Mouse (Mus musculus) brown adipose tissue, adult 24 weeks (tissue): Measurements from ENCODE around the gene Limch1. TPM values are rescaled to one million over a fixed set of nuclear protein-coding genes. Genes with fewer than 3 reads are reported as not detected.

ENCODE experiments used
- H3K27ac ChIP-seq: fragments of 200-500 bp; replicated peaks from 2 replicates; pipeline ENCODE4 v1.5.1; 2012; ENCODE audit warnings: low read depth, mild to moderate bottlenecking, low read length
- H3K4me1 ChIP-seq: fragments of 200-500 bp; 2 replicates; pipeline ENCODE4 v1.6.1; 2012; ENCODE audit warnings: low read length, mixed read lengths; ENCODE audit not compliant: control insufficient read depth, insufficient read depth, insufficient read length
- H3K4me3 ChIP-seq: fragments of 200-500 bp; 2 replicates; pipeline ENCODE4 v1.5.1; 2012; ENCODE audit warnings: low read depth, mild to moderate bottlenecking, low read length, moderate library complexity; ENCODE audit not compliant: insufficient read depth
- polyA plus RNA-seq: library from polyadenylated mRNA; stranded (reverse); fragments of >200 nt; gene quantifications from 2 replicates; pipeline ENCODE4 v1.2.4, GENCODE M21; 2012; ENCODE audit not compliant: missing spikeins, insufficient read depth, insufficient read length

Gene Limch1
- polyA plus RNA-seq, 1 experiment: 15.4 TPM

DNA sequence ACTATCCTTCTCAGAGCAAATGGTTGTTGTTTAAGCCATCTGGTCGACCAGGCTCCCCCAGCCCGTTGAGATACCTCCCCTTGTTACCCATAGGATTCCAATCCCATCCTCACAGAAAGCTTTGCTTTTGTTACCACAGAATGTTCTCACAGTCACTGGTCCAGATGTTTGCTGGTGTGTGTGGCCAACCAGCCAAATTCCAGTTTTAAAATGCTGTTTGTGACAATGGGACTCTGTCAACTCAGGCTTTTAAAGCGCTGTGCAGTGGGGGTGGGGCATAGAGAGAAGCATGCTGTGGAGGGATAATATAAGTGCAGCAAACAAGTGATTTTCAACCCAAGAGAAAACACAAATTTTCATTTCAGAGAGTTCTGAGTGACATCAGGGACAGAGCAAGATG lies 43.4 kb downstream of the Limch1 start:
- no peak overlapping the region for H3K27ac ChIP-seq
- no peak overlapping the region for H3K4me3 ChIP-seq
- H3K4me1 ChIP-seq: peaks cover 5% of the 10 kb centered on the region

DNA sequence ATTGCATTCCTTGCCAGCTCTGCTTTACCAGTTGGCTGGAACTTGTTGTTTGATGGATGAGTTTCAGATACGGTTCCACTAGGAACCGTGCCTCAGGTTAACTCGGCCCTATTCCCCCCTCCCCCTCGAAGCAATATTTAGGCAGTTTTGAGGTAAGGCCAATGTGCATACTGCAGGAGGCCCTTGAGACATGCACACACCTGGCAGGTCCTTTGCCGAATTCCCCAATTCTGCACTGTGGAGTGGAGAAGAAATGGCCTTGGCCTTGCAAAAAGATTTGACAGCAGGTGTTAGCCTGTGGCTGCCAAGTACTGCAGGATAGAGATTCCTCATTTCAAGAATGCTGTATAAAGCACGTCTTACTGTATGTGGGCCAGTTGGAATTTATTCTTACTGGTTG lies 45.5 kb downstream of the Limch1 start:
- no peak overlapping the region for H3K4me3 ChIP-seq
- H3K4me1 ChIP-seq: peaks cover 5% of the 10 kb centered on the region
- no peak overlapping the region for H3K27ac ChIP-seq

DNA sequence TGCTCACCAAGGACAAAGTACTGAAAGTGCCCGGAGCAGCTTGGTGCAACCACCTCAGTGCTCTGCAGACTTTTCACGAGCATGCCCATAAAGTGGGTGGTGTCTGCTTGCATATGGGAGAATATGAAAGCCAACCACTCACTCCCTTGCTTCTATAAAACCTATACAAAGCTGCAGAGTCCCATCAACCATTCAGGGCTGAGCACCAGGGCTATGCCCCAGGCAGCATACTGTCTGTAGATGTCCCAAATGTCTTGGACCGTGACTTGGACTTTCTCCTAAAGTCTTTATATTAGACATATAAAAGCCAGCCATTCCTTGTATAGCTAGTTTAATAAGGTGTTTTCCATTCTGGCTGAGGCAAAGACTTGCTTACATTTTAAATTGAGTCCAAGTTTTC lies 47.6 kb downstream of the Limch1 start:
- no peak overlapping the region for H3K27ac ChIP-seq
- no peak overlapping the region for H3K4me3 ChIP-seq
- H3K4me1 ChIP-seq: peaks cover 17% of the 10 kb centered on the region

DNA sequence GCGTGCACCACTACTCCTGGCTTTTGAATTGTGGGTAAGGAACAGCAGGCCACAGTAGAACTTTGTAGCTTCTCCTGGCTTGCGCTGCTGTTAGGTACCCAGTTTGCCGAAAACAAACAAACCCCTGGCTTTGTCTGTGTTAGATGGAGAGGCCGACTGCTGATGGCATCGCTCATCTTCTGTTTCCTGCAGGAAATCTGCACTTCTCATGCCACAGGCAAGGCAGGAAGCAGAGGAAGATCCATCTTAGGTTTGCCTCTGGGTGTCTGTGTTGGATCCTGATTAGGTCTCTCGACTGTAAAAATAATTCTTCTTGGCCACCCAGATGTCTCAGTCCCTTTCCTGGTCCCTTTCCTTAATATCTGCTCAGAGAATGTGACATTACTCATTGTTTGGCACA lies 51.7 kb downstream of the Limch1 start:
- Histone ChIP-seq H3K27ac (no peak overlapping the region), H3K4me3 (no peak overlapping the region), H3K4me1 (peaks cover 34% of the 10 kb centered on the region)

DNA sequence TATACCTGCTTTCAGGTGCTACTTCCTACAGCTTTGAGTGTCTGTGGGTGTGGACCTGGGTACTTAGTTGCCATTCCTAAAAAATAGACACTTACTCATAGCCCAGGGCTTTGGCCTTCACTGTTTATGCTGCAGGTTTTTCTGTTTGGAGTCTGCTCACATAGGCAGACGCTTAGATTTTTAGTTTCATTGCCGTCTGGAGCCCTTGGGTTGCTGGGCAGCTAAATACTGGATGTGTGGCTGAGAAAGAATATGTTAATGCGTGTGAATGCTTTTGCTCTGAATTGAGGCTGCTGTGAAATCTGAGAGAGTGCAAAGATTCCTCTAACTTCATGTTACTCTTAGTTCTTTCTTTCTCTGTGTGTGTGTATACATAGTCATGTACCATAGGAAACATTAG lies 52.5 kb downstream of the Limch1 start:
- Histone ChIP-seq H3K4me3 (no peak overlapping the region), H3K4me1 (peaks cover 32% of the 10 kb centered on the region), H3K27ac (no peak overlapping the region)

DNA sequence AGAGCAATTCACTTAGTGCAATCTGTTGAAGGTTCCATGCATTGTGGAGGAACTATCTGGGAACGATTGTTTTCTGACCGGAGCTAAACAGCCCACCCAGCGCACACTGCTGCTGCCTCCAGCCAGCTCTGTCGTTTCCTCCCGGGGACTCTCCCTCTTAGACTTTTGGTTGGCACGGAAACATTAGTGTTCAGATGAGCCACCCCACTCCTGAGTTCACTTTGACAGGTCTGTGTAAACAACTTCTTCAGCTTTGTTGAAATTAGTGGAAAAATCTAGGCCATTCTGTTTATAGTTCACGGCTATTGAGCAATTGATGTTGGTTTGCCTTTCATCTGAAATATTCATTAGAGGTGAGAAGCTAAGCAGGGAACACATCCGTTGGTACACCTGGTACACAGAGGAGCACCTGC lies 53.0 kb downstream of the Limch1 start:
- peaks cover 32% of the 10 kb centered on the region for H3K4me1 ChIP-seq
- 0 out of 2 replicates have a peak overlapping the region, but pooled peaks have one; percentile 33 for H3K27ac ChIP-seq
- no peak overlapping the region for H3K4me3 ChIP-seq

DNA sequence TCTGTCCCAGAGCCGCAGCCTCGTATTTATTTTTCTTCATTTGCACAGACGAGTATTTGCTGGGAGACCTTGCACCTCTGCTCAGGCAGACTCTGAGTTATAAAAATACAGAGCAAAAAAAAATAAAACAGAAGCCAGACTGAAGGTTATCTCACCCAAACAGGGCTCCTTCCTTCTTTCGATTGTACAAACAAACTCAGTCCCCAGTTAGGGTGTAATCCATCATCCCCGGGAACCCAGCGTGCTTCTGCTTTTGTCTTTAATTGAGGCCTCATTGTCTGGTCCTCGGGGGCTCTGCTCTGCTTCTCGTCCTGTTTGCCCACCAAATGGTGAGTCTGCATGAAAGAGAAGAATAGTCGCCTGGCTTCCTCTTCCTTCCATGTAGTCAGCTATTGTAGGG lies 54.6 kb downstream of the Limch1 start:
- Histone ChIP-seq H3K27ac (no peak overlapping the region), H3K4me1 (peaks cover 32% of the 10 kb centered on the region), H3K4me3 (no peak overlapping the region)

DNA sequence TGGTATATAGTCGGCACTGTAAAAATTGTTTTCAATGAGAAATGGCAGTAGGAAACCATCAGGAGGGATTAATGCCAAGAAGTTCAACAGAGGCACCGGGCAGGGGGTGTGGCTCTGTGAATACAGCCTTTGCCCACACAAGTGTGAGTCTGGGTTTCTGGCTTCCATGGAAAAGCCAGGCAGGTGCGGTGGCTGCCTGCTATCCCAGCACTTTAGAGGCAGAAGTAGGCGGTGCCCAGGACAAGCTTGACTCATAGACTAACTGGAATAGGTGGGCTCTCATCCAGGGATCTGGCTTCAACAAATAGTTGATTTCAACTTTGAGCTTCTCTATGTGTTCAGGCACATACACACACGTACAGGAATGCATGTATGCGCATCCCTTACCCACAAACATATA lies 55.4 kb downstream of the Limch1 start:
- no peak overlapping the region for H3K27ac ChIP-seq
- no peak overlapping the region for H3K4me3 ChIP-seq
- peaks cover 35% of the 10 kb centered on the region for H3K4me1 ChIP-seq

DNA sequence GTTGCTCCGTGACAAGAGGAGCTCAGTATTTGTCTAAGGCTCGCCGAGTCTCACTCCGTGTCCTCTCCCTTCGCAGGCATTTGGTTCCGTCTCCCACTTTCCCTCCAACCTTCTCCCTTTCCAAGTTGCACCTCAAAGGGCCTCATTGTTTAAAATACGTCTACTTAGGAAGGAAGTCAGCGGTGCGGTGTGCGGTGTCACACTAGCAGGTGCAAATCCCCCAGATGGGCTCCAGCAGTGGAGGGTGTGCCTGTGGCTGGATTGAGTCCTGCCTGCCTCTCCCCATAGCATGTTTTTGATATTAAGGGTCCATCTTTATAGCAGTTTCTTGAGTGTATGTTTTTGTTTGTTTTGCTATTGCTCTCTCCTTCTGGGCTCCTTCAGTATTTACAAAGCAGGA lies 56.6 kb downstream of the Limch1 start:
- H3K4me1 ChIP-seq: peaks cover 32% of the 10 kb centered on the region
- no peak overlapping the region for H3K4me3 ChIP-seq
- no peak overlapping the region for H3K27ac ChIP-seq

DNA sequence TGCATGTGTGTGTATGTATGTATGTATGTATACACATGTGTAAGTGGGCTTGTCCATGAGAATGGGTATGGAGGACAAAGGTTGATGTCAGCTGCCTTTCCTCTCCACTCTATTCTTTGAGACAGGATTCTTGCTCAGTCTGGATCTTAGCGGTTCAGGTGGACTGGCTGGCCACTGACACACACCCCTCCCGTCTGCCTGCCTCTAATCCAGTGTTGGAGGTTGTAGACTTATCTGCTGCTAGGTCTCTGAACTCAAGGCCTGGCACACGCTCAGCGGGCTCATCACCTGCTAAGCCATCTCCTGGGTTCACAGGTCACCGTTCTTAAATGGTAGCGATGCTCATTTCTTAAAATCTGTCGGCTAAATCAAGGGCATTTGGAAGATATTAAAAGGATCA lies 60.7 kb downstream of the Limch1 start:
- peaks cover 7% of the 10 kb centered on the region; the same call in 1 of the 2 replicates for H3K4me1 ChIP-seq
- no peak overlapping the region for H3K4me3 ChIP-seq
- H3K27ac ChIP-seq: no peak overlapping the region

DNA sequence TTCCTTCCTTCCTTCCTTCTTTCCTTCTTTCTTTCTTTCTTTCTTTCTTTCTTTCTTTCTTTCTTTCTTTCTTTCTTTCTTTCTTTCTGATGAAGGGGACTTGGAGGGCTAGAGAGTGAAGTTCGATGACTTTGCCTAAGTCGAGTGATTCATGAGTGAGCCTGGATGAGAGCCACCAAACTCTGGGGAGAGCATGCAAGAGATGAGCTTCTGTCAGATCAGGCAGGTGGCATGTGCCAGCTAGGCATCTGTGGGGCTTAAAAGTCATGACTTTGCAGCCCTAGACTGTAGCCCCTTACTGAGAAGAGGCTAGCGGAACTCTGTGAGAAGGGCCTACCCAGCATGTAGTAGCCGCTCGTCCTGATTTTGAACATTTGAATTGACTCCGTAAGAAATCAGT lies 62.1 kb downstream of the Limch1 start:
- H3K4me3 ChIP-seq: no peak overlapping the region
- no peak overlapping the region for H3K27ac ChIP-seq

DNA sequence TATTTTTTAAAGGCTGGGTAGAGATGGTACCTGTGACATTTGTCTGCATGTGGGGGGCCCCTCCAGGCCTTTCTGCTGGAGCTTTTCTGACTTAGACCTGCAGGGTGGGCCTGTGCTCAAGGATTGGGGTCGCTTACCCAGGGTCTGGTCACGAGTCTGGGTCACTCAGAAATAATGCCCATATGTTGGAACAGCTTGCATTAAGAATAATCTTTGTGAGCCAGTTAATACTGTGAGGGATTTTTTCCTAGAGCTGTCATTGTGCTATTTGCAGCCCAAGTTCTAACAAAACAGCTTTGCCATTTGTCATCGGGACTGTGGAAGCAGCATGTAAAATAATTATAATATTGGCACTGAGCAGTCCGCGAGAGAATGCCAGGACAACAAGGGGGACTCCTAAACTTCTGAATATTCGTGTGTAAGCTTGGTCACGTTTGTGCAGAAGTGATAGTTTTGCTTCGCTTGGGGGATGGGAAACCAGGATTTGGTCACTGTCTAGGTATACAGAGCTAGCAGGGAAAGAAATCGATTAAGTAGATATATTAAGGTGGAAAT lies 63.5 kb downstream of the Limch1 start:
- peaks cover 3% of the 10 kb centered on the region; the same call in 1 of the 2 replicates for H3K4me1 ChIP-seq
- H3K4me3 ChIP-seq: no peak overlapping the region
- no peak overlapping the region for H3K27ac ChIP-seq

More for the DNA sequence above, 62.1 kb downstream of the Limch1 start:
- peaks cover 3% of the 10 kb centered on the region; the same call in 1 of the 2 replicates for H3K4me1 ChIP-seq

DNA sequence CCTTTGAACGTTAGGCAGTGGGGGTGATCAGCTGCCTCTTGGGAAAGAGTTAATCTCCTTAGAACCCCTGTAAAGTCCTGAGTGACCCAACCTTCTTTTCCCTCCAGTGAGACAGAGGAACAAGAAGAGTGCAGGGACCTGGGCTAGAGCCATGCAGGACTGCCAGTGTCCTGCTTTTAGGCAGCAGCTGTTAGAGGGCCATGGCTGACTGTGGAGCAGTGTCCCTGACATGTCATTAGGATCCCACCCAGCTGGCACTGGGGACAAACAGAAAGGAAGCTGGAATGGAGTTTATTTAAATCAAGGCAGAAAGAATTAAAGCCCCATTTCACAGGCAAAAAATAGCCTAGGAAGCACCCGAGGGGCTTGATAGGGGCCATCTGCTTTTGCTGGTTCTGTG lies 64.8 kb downstream of the Limch1 start:
- Histone ChIP-seq H3K27ac (no peak overlapping the region), H3K4me3 (no peak overlapping the region), H3K4me1 (peaks cover 3% of the 10 kb centered on the region; the same call in 1 of the 2 replicates)

DNA sequence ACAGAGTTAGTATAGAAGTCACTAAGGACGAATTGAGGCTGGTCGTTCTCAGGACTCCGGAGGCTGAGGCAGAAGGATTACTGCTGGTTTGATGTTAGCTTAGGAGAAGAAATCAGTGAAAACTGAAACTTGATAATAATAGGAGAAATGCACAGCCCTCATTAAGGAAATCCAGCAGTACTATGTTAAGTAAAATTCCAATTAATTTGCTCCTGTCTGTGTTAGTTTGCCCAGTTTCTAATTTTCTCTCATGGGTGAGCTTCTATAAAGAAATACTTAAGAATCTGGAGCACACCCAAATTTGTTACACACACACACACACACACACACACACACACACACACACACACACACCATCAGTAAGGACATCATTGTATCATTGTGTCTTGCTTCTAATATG lies 69.0 kb downstream of the Limch1 start:
- H3K27ac ChIP-seq: no peak overlapping the region
- H3K4me1 ChIP-seq: no peaks in the 10 kb centered on the region
- H3K4me3 ChIP-seq: no peak overlapping the region

DNA sequence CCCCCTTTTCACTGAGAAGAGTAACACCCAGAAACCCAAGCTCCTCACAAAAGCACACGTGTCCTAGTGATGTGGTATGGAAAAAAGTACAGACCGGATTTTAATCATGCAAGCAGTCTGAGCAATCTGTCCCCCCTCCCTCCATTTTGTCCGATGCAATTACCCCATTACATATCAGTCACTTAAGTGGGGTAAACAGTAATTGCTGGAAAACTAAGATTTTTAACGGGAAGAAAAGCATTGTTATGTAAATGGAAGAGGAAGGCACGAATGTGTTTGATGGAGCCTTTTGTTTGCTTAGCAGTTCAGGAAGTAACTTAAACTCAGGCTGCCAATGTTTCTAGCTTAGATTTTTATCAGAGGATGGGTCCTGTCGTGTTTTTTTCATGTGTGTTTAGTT lies 70.2 kb downstream of the Limch1 start:
- H3K4me3 ChIP-seq: no peak overlapping the region
- no peaks in the 10 kb centered on the region for H3K4me1 ChIP-seq
- no peak overlapping the region for H3K27ac ChIP-seq

DNA sequence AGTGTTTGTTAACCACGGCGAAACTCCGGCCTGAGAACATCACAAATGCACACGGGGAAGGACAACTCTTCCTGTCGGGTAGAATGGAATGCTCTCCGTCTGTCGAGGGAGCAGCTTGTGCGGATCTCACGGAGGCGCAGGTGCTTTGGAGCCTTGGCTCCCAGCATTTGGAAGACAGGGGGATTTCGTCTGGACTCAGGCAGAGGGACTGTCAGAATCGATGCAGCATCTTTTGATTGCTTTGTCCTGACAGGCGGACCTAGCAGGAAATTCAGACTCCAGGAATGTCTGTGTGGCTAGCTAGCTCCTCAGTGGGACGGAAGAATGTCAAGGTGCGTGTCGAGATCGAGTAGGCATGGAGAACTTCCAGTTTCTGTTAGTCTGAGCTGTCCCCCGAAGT lies 71.1 kb downstream of the Limch1 start:
- H3K27ac ChIP-seq: no peak overlapping the region
- 0 out of 2 replicates have a peak overlapping the region, but pooled peaks have one; percentile 2 for H3K4me3 ChIP-seq
- H3K4me1 ChIP-seq: no peaks in the 10 kb centered on the region
